Mouse (Mus musculus): ENCODE measurements around the gene Cd151.

GRCm38 (mm10) chr7:141443828-141444237, 23.4 kb upstream of the Cd151 start, which contains the start of gene Pidd1:
- no peak for TF ChIP-seq POLR2A (IDR thresholded peaks at IDR 0.05; ENCODE audit: extremely low read depth, insufficient read depth, low read length)
- TF ChIP-seq CTCF (IDR thresholded peaks at IDR 0.05; ENCODE audit: extremely low read depth, insufficient read depth, low read length) = no peak
